Mouse (Mus musculus) ES-Bruce4 (cell line): Measurements from ENCODE around the gene Cfap97d1. TPM values are rescaled to one million over a fixed set of nuclear protein-coding genes. Genes with fewer than 3 reads are reported as not detected.
A peak's percentile ranks its signal among the peaks of the same experiment; 100 is the strongest.

Source experiments
- H3K27ac ChIP-seq: 2 replicates; pipeline ENCODE4 v1.5.1; 2012; ENCODE audit warnings: low read length, inconsistent platforms; ENCODE audit not compliant: insufficient read depth
- H3K27me3 ChIP-seq: 2 replicates; pipeline ENCODE4 v1.6.1; 2012; ENCODE audit warnings: mild to moderate bottlenecking, low read length, inconsistent platforms; ENCODE audit not compliant: control insufficient read depth, poor library complexity, insufficient read depth, severe bottlenecking
- H3K36me3 ChIP-seq: 2 replicates; pipeline ENCODE4 v1.6.1; 2012; ENCODE audit warnings: inconsistent platforms, mild to moderate bottlenecking, low read length, moderate library complexity; ENCODE audit not compliant: control insufficient read depth, poor library complexity, insufficient read depth, severe bottlenecking
- H3K4me1 ChIP-seq: one replicate; pipeline ENCODE4 v1.8.1; 2011; ENCODE audit warnings: low read length; ENCODE audit not compliant: control insufficient read depth, insufficient read depth
- H3K4me3 ChIP-seq: 2 replicates; pipeline ENCODE4 v1.5.1; 2011; ENCODE audit warnings: low read depth, mild to moderate bottlenecking, low read length
- H3K9ac ChIP-seq: 2 replicates; pipeline ENCODE4 v1.6.1; 2012; ENCODE audit warnings: low read depth, mild to moderate bottlenecking, inconsistent platforms; ENCODE audit not compliant: poor library complexity, severe bottlenecking
- H3K9me3 ChIP-seq: replicated peaks from 2 replicates; pipeline ENCODE4 v1.6.1; 2012; ENCODE audit warnings: mild to moderate bottlenecking, low read length, inconsistent platforms; ENCODE audit not compliant: control insufficient read depth, poor library complexity, insufficient read depth, severe bottlenecking
- CTCF ChIP-seq: IDR thresholded peaks from one replicate; pipeline ENCODE4 v1.8.1; 2011; ENCODE audit warnings: low read depth, low read length
- EP300 ChIP-seq: IDR thresholded peaks from 2 replicates; pipeline ENCODE4 v1.6.1; 2011; ENCODE audit warnings: low read depth, low read length; ENCODE audit not compliant: insufficient read depth
- POLR2A ChIP-seq: IDR thresholded peaks from one replicate; pipeline ENCODE4 v1.8.1; 2011; ENCODE audit warnings: low read length; ENCODE audit not compliant: insufficient read depth
- polyA plus RNA-seq: library from polyadenylated mRNA; stranded (reverse); fragments of >200 nt; gene quantifications from 2 replicates; pipeline ENCODE4 v1.2.4, GENCODE M21; 2011; ENCODE audit warnings: low read depth; ENCODE audit not compliant: missing spikeins, insufficient read depth, insufficient read length

Cfap97d1 gene
- polyA plus RNA-seq, 1 experiment, result not detected

GRCm38 (mm10) chr11:101985990-101986389 is 1.9 kb downstream of the Cfap97d1 start:
- TF ChIP-seq EP300, result no peak
- peak; percentile 87 for TF ChIP-seq CTCF
- Histone ChIP-seq H3K4me1 (peaks cover 6% of the 10 kb centered on the region), H3K9me3 (no peaks in the 10 kb centered on the region), H3K27me3 (no peaks in the 10 kb centered on the region; the same call in 1 of the 2 replicates), H3K4me3 (no peak overlapping the region), H3K9ac (no peak overlapping the region), H3K36me3 (no peaks in the 10 kb centered on the region), H3K27ac (no peak overlapping the region)

DNA sequence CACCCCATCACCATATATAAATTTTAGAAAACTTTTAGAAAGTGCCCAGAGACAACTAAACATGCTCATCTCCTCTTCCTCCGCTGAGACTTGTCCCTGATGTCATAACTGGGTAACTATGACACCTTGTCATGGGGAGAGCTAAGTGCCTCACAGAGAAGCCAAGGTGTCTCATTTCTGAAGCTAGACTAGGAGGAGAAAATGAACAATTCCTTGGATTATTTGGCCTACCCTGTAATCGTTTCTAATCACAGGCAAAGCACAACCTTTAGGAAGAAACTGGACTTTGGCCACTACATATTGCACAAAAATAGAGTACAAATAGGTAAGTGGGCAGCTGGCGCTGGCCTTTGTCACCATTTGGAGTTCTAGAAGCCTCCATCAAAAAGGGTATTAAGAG is 2.8 kb downstream of the Cfap97d1 start, which contains the start of gene Dusp3:
TSS of gene Dusp3 (minus strand) at position 101 of the 400 bp plus-strand sequence.
- Histone ChIP-seq H3K4me3 (no peak within 1 kb of the TSS), H3K9ac (no peak within 1 kb of the TSS)
- TF ChIP-seq EP300, result no peak
- TF ChIP-seq CTCF, result no peak
- no peak for TF ChIP-seq POLR2A

DNA sequence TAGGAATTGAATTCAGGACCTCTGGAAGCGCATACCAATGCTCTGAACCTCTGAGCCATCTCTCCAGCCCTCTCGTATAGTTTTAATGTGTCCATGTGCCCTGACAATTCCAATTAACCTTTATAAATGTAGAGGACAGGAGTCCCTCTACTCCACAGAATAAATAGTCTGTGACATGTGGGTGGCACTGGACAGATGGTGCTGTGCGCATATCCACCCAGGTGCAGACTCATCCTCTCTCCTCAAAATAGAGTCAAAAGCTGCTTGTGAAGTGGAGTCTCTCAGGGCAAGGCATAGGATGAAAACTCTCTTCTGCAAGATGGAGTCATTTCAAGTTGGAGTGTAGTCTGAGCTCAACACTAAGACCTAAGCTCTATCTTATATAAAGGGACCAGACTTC is 6.2 kb downstream of the Cfap97d1 start:
- H3K36me3 ChIP-seq, result no peaks in the 10 kb centered on the region
- TF ChIP-seq CTCF (no peak), EP300 (no peak), POLR2A (no peak)
- H3K4me1 ChIP-seq, result no peaks in the 10 kb centered on the region
- H3K9ac ChIP-seq, result no peak overlapping the region
- no peak overlapping the region for H3K4me3 ChIP-seq
- H3K9me3 ChIP-seq, result no peaks in the 10 kb centered on the region
- no peak overlapping the region for H3K27ac ChIP-seq
- no peaks in the 10 kb centered on the region; the same call in 1 of the 2 replicates for H3K27me3 ChIP-seq

More for the DNA sequence above, 2.8 kb downstream of the Cfap97d1 start, which contains the start of gene Dusp3:
- no peaks in the 10 kb centered on the region; the same call in 1 of the 2 replicates for H3K27me3 ChIP-seq
- no peaks in the 10 kb centered on the region for H3K9me3 ChIP-seq
- peaks cover 5% of the 10 kb centered on the region for H3K4me1 ChIP-seq
- no peak within 1 kb of the TSS for H3K27ac ChIP-seq
- H3K36me3 ChIP-seq, result no peaks in the 10 kb centered on the region

- no peaks in the 10 kb centered on the region; the same call in 1 of the 2 replicates for H3K27me3 ChIP-seq
- no peak overlapping the region for H3K27ac ChIP-seq
- H3K36me3 ChIP-seq, result no peaks in the 10 kb centered on the region
- no peak for TF ChIP-seq CTCF
- no peak for TF ChIP-seq POLR2A
- no peak for TF ChIP-seq EP300
- H3K9ac ChIP-seq, result no peak overlapping the region
- no peaks in the 10 kb centered on the region for H3K9me3 ChIP-seq
- H3K4me1 ChIP-seq, result no peaks in the 10 kb centered on the region
- no peak overlapping the region for H3K4me3 ChIP-seq
Measured at GRCm38 (mm10) chr11:101991813-101992212, 7.7 kb downstream of the Cfap97d1 start.

DNA sequence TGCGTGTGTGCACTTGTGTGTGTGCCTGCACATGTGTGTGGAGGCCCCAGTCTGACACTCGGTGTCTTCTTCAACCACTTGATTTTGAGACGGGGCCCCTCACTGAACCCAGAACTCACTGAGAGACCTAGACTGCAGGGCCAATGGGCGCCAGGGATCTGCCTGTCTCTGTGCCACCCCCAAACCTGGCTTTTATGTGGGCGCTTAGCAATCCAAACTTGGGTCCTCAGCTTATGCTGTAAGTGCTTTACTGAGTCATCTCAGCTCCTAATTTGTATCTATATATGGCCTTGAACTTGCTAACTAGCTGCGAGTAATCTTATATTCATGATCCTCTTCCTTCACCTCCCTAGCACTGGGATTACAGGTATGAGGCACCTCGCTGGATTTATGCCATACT is 8.3 kb downstream of the Cfap97d1 start:
- H3K36me3 ChIP-seq, result no peaks in the 10 kb centered on the region
- H3K27me3 ChIP-seq, result no peaks in the 10 kb centered on the region; the same call in 1 of the 2 replicates
- TF ChIP-seq EP300 (no peak), POLR2A (no peak), CTCF (no peak)

GRCm38 (mm10) chr11:101994100-101994499 is 10.0 kb downstream of the Cfap97d1 start:
- Histone ChIP-seq H3K27me3 (no peaks in the 10 kb centered on the region; the same call in 1 of the 2 replicates), H3K27ac (no peak overlapping the region), H3K9ac (no peak overlapping the region)

More for the DNA sequence above, 8.3 kb downstream of the Cfap97d1 start:
- Histone ChIP-seq H3K9ac (no peak overlapping the region), H3K9me3 (no peaks in the 10 kb centered on the region), H3K4me1 (no peaks in the 10 kb centered on the region), H3K27ac (no peak overlapping the region), H3K4me3 (no peak overlapping the region)

More at GRCm38 (mm10) chr11:101994100-101994499, 10.0 kb downstream of the Cfap97d1 start:
- H3K36me3 ChIP-seq, result no peaks in the 10 kb centered on the region
- no peaks in the 10 kb centered on the region for H3K9me3 ChIP-seq
- TF ChIP-seq EP300 (no peak), POLR2A (no peak), CTCF (no peak)
- H3K4me3 ChIP-seq, result no peak overlapping the region
- no peaks in the 10 kb centered on the region for H3K4me1 ChIP-seq
